Mouse (Mus musculus) right cerebral cortex, postnatal 4 days (tissue): ENCODE results near the gene Srp68.
"Not testable (repeated sequence)": the region's sequence is repeated elsewhere in the genome, so short reads cannot be mapped to it uniquely, and the experiment has no call there.

Experiments used
- DNase-seq: peaks from one replicate; pipeline ENCODE4 v3.0.0-alpha.2; 2022

Gene Srp68

DNA sequence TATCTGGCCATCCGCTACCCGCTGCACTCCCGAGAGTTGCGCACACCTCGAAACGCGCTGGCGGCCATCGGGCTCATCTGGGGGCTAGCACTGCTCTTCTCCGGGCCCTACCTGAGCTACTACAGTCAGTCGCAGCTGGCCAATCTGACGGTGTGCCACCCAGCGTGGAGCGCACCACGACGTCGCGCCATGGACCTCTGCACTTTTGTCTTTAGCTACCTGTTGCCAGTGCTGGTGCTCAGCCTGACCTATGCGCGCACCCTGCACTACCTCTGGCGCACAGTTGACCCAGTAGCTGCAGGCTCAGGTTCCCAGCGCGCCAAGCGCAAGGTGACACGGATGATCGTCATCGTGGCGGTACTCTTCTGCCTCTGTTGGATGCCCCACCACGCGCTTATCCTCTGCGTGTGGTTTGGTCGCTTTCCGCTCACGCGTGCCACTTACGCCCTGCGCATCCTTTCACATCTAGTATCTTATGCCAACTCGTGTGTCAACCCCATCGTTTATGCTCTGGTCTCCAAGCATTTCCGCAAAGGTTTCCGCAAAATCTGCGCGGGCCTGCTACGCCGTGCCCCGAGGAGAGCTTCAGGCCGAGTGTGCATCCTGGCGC lies 9.0 kb upstream of the Srp68 start:
- no peak for DNase-seq

DNA sequence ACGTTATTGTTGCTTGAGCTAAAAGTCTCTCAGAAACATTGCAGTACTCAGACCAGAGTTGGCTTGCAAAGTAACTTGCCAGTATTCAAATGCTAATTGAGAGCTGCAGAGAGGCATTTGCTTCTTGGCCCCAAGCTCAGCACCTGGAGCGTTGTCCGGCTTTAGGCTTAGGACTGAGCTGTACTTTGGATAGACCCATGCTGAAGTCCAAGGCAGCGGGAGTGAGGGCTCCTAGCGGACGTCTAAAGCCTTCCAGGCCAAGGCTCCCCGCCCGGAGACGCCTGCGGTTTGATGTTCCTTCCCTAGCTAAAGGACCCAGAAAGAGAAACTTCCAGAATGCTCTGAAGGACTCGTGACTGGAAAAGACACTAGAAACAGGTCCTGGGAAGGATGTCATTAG lies 8.1 kb upstream of the Srp68 start:
- no peak for DNase-seq

DNA sequence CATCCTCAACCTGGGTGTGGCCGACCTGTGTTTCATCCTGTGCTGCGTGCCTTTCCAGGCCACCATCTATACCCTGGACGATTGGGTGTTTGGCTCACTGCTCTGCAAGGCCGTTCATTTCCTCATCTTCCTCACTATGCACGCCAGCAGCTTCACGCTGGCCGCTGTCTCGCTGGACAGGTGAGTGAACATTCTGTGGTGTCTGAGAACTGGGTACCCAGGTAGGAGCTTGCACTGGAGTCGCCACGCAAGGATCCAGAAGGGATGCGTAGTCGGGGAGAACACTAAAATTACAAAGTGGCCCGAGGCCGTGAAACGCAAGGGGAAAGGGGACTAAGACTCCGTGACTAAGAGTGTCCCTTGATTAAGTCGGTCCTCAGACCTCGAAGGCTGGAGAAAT lies 7.7 kb upstream of the Srp68 start:
- no peak for DNase-seq

DNA sequence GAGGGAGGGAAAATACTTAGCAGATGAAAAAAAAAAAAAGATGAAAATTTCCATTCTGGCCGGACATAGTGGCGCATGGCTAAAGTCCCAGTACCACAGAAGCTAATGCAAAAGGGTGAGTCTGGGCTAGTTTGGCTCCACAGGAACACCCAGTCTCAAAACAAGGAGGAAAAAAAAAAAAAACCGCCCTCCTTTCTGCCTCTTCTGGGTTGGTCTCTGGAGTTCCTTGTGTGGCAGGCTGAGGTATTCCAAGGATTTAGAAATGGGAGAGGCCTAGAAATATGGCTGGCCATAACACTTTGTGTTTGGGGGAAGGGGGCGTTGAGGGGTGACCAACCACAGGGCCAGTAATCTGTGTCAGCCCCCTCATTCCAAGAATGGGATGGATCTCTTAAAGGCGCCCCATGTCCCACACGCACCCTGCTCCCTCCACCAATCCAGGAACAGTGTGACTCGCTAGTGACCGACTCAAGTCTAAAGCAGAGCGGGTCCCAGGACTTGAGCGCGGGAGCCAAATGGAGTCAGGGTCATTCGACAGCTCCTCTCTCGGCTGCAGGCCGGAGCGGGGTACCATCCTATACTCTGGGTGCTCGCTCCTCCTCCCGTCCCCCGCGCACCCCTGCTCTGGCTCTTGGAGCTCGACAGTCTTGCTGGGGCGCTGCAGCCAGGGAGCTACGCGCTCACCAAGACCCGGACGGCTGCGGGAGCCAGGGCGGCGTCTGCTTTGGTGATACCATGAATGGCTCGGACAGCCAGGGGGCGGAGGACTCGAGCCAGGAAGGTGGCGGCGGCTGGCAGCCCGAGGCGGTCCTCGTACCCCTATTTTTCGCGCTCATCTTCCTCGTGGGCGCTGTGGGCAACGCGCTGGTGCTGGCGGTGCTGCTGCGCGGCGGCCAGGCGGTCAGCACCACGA lies 7.0 kb upstream of the Srp68 start, which contains the start of gene Galr2:
TSS of gene Galr2 (plus strand) at position 189 of the 913 bp plus-strand sequence.
- peak; percentile 33 for DNase-seq

DNA sequence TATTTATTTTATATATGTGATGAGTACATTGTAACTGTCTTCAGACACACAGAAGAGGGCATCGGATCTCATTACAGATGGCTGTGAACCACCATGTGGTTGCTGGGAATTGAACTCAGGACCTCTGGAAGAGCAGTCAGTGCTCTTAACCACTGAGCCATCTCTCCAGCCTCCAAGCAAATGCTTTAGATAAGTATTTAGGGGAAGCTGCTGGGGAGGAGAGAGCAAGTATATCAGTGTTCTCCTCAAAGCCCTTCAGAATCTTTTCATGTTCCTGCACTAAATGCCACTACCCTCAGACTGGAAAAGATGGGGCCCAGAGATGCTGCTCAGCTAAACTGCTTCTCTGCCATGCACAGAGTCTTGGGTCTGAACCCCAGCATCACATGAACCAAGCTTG lies 3.2 kb upstream of the Srp68 start:
- DNase-seq = not testable (repeated sequence)

DNA sequence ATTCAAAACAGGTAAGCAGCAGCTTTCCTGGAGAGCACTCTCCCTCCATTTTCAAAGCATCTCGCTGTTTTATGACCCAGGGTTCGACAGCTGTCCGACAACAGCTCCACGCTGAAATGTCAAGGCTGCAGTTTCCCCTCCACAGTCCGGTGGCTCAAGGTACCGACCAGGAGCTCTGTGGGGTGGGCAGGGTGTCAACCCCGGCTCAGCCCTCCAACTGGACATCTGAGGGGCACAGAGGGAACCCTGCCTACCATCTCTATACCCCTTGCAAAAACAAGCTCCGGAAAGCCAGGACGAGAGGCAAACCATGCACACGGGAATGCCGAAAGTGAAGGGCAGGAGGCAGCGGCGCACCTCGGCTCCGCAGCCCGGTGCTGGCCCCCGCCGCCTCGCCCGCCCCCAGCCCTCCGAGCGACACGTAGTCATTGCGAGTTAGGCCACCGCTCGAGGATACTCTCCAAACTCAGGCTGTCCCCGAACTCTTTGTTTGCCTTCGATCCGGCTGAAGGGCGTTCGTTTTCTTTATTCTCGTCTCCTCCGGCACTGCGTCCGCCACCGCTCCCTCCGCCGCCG lies 460 bp downstream of the Srp68 start:
- no peak for DNase-seq

DNA sequence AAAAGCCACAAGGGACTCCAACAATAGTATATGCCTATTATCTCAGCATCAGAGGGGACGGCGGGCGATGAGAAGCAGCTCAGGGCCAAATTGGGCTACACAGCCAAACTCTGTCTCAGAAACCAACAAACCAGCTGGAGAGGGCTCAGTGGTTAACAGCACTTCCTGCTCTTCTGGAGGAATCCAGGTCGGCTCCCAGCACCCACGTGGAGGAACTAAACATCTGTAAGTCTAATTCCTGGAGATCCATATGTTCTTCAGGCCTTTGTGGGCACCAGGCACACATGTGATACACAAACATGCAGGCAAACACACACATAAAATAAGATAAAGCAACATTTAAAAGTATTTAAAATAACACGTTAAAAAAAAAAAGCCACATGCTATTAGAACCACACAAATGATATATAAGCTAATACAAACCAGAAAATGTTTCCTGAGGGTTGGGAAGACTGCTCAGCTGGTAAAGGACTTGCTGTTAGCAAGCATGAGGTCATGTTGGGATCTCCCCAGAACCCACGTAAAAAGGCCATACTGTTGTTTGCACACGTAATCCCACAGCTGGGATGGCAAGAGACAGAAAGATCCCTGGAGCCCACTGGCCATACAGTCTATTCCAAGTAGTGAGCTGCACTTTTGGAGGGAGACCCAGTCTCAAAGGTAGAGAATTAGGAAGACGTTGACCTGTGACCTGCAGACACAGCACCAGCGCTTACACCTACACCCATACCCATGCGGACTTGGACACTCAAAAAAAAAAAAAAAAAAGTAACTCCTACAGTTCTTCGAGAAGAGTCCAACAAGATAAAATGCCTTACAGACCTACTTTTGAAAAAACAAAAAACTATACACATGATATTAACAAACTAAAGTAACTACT lies 1.2 kb downstream of the Srp68 start:
- no peak for DNase-seq

DNA sequence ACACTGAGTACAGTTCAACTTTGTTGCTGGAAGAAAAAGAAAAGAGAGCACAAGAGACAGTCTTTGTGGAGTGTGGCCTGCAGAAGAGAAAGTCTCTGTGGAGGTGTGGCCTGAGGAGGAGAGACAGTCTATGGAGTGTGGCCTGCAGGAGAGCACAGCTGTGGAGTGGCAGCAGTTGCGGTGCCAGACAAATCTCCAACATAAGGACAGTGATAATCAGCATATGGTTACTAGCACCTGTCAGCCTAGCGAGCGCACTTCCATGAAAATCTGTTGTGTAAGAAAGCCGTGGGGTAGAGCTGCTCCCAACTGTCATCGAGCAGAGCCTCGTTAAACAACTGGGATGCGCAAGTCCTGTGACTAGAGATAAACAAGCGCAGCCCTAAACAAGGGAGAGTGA lies 4.5 kb downstream of the Srp68 start:
- DNase-seq = no peak

DNA sequence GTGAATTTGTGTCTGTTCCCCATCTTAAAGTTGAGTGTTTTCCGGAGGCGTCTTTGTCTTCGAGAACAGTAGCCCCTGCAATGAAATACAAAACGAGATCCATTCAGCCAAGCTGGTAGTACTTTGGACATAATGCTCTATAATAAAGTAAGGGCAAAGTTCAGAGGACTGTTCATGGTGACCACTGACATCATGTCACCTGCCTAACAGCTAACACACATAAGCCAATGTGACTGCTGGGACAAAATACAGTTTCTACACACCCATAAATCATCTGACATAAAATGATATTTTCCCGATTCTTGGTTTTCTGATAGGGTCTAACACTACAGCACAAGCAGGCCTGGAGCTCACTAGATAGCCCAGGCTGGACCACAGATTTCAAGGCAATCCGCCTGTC lies 5.7 kb downstream of the Srp68 start:
- DNase-seq = no peak

DNA sequence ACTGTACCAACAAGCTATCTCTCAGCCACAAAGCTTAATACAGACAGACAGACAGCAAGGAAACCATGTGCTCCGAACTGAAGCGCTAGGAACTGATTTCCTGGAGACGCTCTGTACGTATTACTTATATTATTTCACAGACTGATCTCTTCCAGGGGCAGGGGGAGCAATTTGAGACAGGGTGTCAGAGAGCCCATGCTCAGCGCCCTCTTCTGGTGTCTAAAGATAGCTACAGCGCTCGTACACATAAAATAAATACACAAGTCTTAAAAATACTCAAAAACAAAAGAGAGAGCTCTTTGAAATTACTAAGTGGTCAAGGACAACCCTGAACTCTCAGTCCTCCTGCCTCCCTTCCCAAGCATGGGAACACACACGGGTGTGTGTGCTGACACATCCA lies 6.4 kb downstream of the Srp68 start:
- no peak for DNase-seq

DNA sequence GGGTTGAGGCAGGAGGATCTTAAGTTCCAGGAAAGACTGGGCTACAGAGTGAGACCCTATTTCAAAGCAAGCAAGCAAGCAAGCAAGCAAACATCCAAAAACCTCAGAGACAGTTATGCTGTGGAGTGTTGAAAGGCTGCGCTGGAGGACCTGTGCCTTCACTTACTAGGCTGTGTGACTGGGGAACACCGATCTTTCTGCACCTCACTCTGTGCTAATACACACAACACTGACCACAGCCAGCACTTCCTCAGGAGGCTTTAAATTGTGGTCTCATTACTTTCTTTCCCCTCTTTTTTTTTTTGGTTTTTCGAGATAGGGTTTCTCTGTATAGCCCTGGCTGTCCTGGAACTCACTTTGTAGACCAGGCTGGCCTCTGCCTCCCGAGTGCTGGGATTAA lies 8.2 kb downstream of the Srp68 start:
- no peak for DNase-seq

DNA sequence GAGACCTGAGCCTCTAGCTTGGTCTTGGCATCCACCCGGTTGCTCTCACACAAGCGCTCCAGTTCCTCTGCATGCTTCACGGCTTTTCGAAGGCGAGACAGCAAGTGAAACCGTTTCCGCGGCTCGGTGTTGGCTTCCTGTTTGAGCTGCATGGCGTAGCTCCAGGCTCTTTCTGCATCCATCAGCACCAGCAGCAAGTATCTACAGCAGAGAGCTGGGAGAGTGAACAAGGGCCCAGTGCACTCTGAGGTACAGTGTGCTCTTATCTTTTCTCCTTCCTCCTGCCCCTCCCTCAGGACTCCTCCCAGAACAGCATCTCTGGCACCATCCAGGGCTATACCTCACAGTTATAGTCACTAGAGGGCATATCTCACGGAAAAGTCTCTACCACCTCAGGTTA lies 8.7 kb downstream of the Srp68 start:
- peak; percentile 32 for DNase-seq

DNA sequence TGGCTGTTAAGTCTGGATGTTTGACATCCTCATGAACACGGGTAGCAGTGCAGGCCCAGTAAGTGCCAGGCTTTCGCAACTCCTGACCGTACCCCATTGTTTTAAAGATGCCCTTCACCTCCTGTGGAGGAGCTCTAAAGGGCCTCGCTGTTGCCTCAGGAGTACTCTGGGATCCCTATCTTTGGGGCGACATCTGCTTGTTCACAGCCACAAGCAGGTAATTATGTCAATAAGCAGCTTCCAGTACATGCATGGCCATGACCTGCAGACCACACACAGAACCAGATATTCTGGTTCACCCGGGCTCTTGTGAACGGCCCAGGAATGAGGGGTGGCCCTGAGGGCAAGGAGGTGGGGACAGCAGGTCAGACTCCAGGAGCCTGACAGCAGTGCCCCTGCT lies 13.8 kb downstream of the Srp68 start:
- no peak for DNase-seq

DNA sequence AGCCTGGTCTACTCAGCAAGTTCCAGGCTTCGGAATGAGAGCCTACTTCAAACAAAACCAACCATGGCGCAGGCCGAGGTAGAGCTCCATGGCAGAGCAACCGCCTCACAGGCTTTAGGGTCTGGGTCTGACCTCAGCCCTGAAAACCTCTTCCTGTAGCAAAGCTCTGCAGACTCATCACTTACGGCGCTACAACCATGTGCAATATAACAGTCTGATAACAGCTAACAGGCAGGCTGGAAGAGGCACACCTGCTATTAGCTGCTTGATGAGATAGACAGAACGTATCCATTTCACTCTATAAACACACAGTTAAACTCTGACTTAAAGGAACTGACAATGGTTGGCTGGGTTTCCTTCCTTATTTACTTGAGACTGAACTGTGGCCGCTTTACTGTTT lies 14.6 kb downstream of the Srp68 start:
- no peak for DNase-seq

DNA sequence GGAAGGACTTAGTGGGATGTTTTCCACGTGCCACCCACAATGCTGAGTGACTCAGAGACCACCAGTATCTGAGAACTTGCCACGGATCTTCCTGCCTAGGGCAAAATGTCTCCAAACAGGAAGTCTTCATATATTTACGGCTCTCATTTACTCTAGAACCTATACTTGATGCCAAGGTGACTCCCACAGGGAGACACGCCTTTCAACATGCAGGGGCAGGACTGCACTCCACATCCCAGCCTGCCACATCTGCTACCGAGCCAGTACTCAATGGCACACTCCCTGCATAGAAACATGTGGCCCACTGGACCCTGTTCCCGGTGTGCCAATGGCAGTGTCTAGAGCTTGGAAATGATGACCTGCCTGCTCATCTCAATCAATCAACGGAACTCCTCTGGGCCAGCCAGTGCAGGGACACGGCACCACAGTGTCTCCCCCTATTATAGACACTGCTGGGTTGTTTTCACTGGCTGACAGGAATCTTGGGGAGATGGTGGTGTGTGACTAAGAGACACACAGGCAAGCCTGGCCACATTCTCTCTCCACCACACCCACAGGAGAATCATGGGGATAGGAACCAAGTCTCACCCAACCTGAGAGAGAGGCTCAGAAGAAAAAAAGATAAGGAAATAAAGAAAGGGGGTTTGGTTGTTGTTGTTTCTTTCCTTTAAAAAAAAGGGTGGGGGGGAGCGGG lies 17.9 kb downstream of the Srp68 start:
- no peak for DNase-seq

DNA sequence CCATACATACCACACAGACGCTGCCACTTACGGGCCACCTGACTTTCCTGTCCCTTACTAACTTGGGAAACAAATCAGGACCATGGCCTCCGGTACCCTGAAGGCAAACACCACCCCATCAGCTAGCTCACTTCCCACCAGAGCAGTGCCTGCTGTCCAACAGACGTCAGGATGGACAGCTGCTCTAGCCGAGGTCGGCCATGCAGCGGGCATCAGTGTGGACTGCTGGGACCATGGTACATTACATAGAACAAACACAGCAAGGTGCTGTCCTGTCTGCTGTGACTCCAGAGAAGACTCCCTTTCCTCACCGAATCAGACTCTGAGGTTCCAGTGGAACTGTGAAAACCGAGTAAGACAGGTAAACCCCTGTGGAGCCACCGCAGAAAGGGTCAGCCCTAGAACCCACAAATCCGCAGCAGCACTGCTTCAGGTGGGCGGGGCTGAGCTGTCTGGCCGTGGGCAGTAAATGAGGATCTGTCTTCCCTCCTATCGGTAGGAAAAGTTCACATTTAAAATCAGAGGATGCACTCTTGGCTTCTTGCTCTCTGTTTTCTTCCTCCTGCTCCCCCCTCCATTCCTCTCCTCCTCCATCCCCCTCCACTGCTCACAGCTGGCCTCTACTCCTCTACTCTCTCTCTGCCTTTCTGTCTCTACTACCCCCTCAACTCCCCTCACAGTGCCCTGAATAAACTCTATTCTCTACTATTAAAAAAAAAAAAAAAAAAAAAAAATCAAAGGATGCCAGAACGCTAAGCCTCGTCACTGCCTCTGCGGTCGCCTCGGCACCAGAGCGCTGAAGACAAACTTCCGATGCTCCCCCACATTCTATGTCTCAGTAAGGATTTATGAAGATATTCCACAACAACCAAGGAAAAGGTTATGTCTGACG lies 18.7 kb downstream of the Srp68 start:
- no peak for DNase-seq

DNA sequence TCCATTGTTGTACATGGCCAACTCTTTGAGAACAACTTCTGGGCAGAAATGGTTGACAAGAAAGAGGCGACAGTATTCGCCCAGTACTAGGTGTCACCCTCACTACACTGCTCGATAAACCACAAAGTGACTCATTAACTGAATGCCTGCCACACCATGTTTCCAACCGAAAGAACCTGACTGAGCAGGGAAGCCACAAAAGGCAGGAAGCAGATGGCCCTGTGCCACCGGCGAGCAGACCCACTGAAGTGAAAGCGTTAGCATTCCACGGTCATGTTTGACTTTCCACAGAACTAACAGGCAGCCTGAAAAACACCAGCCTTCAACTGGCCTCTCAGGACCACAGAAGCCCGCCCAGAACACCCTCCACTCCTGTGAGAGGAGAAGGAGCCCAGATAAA lies 19.4 kb downstream of the Srp68 start:
- DNase-seq = no peak

DNA sequence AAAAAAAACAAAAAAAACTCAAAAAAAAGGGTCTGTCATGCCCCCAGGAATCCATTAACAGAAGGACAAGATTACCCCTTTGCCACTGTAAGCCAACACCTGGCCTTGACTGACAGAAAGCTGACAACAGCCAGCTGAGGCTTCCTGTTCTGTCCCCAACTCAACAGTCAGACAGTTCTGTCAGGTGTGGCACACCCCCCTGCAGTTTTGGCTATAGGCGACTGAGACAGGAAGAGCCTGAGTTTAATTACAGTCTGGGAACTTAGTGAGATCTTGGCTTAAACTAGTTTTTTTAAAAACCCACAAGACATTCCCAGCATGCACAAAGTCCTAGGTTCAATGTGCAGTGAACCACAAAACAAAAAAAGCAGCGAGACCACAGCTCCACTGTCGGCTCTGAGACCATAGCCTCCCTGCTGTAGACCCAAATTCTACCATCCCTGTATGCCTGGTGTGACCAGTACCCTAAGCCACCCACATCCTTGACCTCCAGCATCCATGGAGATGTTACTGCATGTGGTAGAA lies 20.9 kb downstream of the Srp68 start:
- DNase-seq = no peak

DNA sequence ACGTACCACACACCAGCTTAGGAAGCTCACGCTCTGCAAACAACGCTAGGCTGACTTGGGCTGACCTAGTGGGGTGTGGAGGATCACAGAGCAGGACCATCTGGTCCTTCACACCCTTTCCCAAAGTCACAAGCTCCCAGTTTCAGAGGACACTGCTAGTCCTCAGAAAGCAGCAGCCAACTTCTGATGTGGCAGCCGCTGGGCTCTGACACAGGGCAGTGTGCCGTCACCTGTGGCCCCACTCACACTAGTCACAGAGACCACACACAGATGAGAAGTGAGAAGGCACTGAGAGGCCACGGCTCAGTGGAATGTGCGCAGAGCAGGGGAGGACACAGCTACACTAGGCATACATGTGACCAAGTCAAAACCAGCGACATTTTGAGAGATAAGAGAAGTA lies 23.1 kb downstream of the Srp68 start:
- DNase-seq = no peak

DNA sequence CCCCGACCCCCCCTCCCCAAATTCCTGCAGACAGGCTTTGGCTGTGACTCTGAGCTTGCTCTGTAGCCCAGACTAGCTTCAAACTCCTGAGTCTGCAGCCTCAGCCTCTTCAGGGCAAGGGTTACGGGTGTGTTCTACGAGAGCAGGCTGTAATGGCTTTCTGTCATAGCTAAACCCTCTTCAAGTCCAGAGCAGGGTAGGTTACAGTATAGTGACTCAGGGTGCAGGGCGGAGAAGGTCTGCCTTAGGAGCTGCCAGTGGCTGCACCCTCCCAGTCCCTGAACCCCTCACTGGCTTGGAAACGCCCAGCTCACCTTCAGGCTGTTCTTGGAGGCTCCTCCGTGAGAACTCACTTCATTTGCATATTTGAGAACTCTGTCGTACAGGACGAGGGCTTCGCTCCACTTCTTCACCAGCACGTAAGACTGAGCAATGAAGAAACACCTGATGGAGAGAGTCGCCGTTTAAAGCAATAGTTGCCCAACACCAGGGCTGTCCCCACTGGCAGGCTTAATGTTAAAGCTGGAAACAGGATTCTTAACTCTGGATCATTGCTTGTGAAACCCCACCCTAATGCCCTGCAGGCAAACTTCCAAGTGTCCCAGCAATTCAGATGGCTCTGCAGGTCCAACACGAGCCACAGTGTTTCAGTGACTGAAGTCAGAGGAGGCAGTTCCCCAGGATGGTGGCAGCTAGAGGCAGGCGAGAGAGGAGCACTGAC lies 26.4 kb downstream of the Srp68 start:
- no peak for DNase-seq

DNA sequence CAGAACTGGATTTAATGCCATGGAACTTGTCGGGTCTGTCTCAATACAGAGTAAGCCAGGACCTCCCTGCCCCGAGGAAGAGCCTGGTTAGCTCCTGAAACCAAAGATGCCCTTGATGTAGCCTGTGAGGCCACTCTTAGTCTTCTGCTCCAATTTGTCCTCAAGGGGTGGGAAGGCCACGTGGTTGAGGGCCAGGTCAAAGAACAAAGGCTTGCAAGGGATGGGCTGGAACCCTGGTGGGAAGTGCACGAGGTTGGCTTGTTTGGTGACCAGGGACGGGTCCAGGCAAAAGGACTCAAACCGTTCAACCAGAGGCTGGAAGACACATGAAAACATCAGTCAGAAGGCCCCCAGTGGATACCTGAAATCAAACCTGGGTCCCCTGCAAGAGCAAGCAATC lies 28.4 kb downstream of the Srp68 start:
- no peak for DNase-seq
